Mouse (Mus musculus) kidney, embryonic 14.5 days (tissue): ENCODE measurements around the gene Slc5a9. TPM values are rescaled to one million over a fixed set of nuclear protein-coding genes. Genes with fewer than 3 reads are reported as not detected.
"Not testable (repeated sequence)": the region's sequence is repeated elsewhere in the genome, so short reads cannot be mapped to it uniquely, and the experiment has no call there.

Experiments
- ATAC-seq: fragments of 200-750 bp; cut with Nextera tagmentation; 2 replicates; pipeline ENCODE4 v1.8.0; 2017; ENCODE audit warnings: moderate number of reproducible peaks, mild to moderate bottlenecking, moderate TSS enrichment, moderate library complexity; ENCODE audit not compliant: low FRiP score, low TSS enrichment
- H3K27ac ChIP-seq: fragments of 300-500 bp; sonication (generic); 2 replicates; pipeline ENCODE4 v1.5.1; 2014; ENCODE audit warnings: low read depth, mild to moderate bottlenecking, low read length, moderate library complexity, mixed read lengths
- H3K27me3 ChIP-seq: fragments of 300-500 bp; sonication (generic); 2 replicates; pipeline ENCODE4 v1.6.1; 2014; ENCODE audit warnings: mild to moderate bottlenecking, low read length; ENCODE audit not compliant: control insufficient read depth, insufficient read depth
- H3K36me3 ChIP-seq: fragments of 300-500 bp; sonication (generic); 2 replicates; pipeline ENCODE4 v1.6.1; 2014; ENCODE audit warnings: low read length, mixed read lengths; ENCODE audit not compliant: control insufficient read depth, insufficient read depth
- H3K4me1 ChIP-seq: fragments of 300-500 bp; sonication (generic); 2 replicates; pipeline ENCODE4 v1.6.1; 2014; ENCODE audit warnings: low read length, mixed read lengths; ENCODE audit not compliant: control insufficient read depth, insufficient read depth
- H3K4me2 ChIP-seq: fragments of 300-500 bp; sonication (generic); replicated peaks from 2 replicates; pipeline ENCODE4 v1.6.1; 2014; ENCODE audit warnings: low read depth, mild to moderate bottlenecking, low read length
- H3K4me3 ChIP-seq: fragments of 300-500 bp; sonication (generic); 2 replicates; pipeline ENCODE4 v1.5.1; 2014; ENCODE audit warnings: mild to moderate bottlenecking, low read length
- H3K9ac ChIP-seq: fragments of 300-500 bp; sonication (generic); 2 replicates; pipeline ENCODE4 v1.6.1; 2014; ENCODE audit warnings: low read depth, mild to moderate bottlenecking, low read length, moderate library complexity
- H3K9me3 ChIP-seq: fragments of 300-500 bp; sonication (generic); 2 replicates; pipeline ENCODE4 v1.6.1; 2016; ENCODE audit warnings: low read length; ENCODE audit not compliant: control insufficient read depth
- WGBS: fragments of 180-500 bp; shearing (Covaris S2); extraction: QIAGEN DNeasy Blood & Tissue Kit; methylation state at CpG from one replicate; pipeline ENCODE4 v1.1.7; 2014; 5-methylcytosine and 5-hydroxymethylcytosine counted together
- polyA plus RNA-seq: library from polyadenylated mRNA; unstranded; fragments of >200 nt; fragmentation: Nextera tagmentation; extraction: Ambion mirVana; gene quantifications from 2 replicates; pipeline ENCODE4 v1.2.1, GENCODE M21; 2014

Gene Slc5a9
- polyA plus RNA-seq = 0.30 and 1.6 TPM in 2 replicates

DNA sequence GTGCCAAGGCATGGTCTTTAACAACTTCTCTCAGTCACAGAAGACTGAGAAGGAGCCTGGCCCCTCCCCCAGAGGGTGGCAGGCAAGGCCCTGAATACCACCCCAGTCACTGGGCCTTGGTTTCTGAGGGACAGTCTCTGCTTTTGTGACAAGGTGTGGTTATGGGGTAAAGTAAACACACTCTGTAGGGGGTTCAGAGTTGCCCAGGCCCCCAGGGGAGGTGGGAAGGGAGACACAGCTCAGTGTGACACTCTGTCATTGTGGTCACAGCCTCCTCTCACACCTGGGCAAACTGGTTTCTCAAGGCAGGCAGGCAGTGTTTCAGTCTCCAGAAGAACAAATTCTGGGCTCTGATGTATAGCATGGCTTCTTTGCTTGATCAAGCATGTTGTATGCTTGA lies at the start of gene Slc5a9:
Gene Slc5a9, minus strand, starts transcription at position 144 of the 400 bp plus-strand sequence.
- no peaks in the 10 kb centered on the region for H3K4me1 ChIP-seq
- ATAC-seq = no peak

DNA sequence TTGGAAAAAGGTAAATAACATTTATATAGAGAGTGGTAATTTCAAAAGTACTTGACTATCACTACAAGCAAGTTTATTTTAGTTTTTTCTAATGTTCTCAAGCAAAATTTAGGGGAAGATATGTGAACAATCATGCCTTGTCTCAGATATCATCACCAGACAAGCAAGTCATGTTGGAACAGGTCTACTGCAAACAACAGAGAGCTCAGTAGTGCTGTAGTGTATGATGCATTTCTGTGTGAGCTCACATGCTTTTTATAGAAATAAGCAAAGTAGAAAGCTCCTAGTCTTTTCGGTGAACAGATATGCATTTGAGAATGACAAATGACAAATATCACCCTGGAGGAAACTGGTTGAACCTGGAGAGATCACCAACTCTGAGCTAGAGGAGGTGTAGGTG lies 16.4 kb upstream of the Slc5a9 start, which contains the start of gene Skint8:
Gene Skint8, plus strand, starts transcription at position 301 of the 400 bp plus-strand sequence.
- H3K4me1 ChIP-seq = no peaks in the 10 kb centered on the region
- H3K27me3 ChIP-seq = no peaks in the 10 kb centered on the region
- WGBS = 89% methylated on average over 1 of the region's 1 CpGs
- no peaks in the 10 kb centered on the region for H3K9me3 ChIP-seq
- H3K27ac ChIP-seq = no peak within 1 kb of the TSS
- H3K9ac ChIP-seq = no peak within 1 kb of the TSS
- no peaks in the 10 kb centered on the region for H3K36me3 ChIP-seq
- H3K4me2 ChIP-seq = no peak within 1 kb of the TSS
- no peak for ATAC-seq
- H3K4me3 ChIP-seq = no peak within 1 kb of the TSS

More for the DNA sequence above, at the start of gene Slc5a9:
- Histone ChIP-seq H3K9me3 (no peaks in the 10 kb centered on the region), H3K9ac (no peak within 1 kb of the TSS), H3K27ac (no peak within 1 kb of the TSS), H3K36me3 (no peaks in the 10 kb centered on the region), H3K4me2 (no peak within 1 kb of the TSS), H3K27me3 (no peaks in the 10 kb centered on the region), H3K4me3 (no peak within 1 kb of the TSS)

DNA sequence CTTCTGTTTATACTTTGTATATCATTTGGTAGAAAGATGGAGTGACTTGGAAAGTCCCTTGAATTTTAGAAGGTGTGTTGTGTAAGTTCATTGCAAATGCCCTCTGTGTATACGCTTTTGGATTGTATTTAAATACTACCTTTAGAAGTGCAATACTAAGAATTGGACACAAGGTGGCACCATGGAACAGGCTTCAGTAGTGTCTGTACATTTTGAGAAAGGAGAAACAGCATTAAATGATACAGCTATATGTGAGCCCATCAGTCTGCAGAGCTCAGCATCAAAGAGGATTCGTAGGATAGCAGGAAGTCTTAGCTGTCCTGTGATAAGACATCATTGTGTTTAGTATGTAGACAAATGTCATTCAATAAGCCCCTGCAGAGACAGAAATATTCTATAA lies 5.2 kb upstream of the Slc5a9 start:
- Histone ChIP-seq H3K4me3 (no peak overlapping the region), H3K4me1 (no peaks in the 10 kb centered on the region), H3K27me3 (no peaks in the 10 kb centered on the region), H3K27ac (no peak overlapping the region), H3K4me2 (no peak overlapping the region), H3K9me3 (no peaks in the 10 kb centered on the region), H3K36me3 (no peaks in the 10 kb centered on the region), H3K9ac (no peak overlapping the region)
- ATAC-seq = peak; percentile 46; the same call in 1 of the 2 replicates
- 49% methylated on average over 2 of the region's 2 CpGs for WGBS

- Histone ChIP-seq H3K27ac (no peak overlapping the region), H3K9me3 (no peaks in the 10 kb centered on the region), H3K36me3 (no peaks in the 10 kb centered on the region), H3K9ac (no peak overlapping the region), H3K4me1 (no peaks in the 10 kb centered on the region), H3K4me3 (no peak overlapping the region), H3K27me3 (no peaks in the 10 kb centered on the region), H3K4me2 (no peak overlapping the region)
- 95% methylated on average over 1 of the region's 1 CpGs for WGBS
- ATAC-seq = no peak
These were observed 1.2 kb downstream of the Slc5a9 start for GRCm38 (mm10) chr4:111901473-111901872.

DNA sequence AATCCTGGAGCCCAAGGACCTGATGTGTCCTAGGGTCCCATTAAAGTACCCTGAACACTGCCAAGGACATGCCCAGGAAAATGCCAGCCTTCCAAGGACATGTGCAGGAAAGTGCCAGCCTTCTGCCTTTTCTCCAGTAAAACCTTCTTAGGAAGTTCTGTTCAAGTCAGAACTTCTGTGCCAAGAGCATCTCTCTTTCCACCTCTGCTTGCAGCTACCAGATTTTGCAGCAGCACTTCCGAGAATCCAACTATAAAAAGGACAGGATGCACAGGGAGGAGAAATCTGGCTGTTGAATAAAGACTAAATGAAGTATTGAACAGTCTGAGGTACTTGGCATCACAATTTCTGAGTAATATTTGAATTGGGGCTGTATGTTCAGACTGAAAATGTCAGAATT lies 2.2 kb downstream of the Slc5a9 start:
- 86% methylated on average over 1 of the region's 1 CpGs for WGBS
- not testable (repeated sequence) for H3K27me3 ChIP-seq, H3K27ac ChIP-seq, H3K9ac ChIP-seq, H3K9me3 ChIP-seq, H3K4me2 ChIP-seq, ATAC-seq, H3K4me1 ChIP-seq, H3K4me3 ChIP-seq, H3K36me3 ChIP-seq

GRCm38 (mm10) chr4:111898566-111898965 lies 4.2 kb downstream of the Slc5a9 start:
- Histone ChIP-seq H3K9ac (no peak overlapping the region), H3K36me3 (no peaks in the 10 kb centered on the region), H3K4me2 (no peak overlapping the region), H3K27ac (no peak overlapping the region), H3K4me1 (no peaks in the 10 kb centered on the region), H3K4me3 (no peak overlapping the region), H3K9me3 (no peaks in the 10 kb centered on the region), H3K27me3 (no peaks in the 10 kb centered on the region)
- ATAC-seq = peak; percentile 57; the same call in 1 of the 2 replicates
- 62% methylated on average over 4 of the region's 4 CpGs for WGBS

DNA sequence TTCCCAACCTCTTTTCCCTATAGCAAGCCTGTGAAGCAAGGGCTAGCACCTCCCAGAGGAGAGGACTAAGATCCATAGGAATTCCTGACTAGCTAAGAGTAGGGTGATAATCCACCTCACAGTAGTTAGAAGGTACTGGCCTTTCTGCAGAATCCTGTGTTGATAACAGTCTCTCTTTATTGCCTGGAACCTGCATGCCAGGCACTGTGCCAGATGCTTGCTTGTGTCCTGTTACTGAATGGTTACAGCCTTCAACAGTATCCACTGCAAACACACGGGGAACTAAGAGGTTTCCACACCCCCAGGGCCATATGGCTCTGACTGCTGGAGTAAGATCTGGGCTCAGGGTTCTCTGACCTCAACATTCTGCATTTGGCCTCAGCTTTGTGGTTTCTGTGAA lies 5.0 kb downstream of the Slc5a9 start:
- Histone ChIP-seq H3K27me3 (no peaks in the 10 kb centered on the region), H3K9ac (no peak overlapping the region), H3K9me3 (no peaks in the 10 kb centered on the region), H3K27ac (no peak overlapping the region), H3K4me2 (no peak overlapping the region), H3K4me1 (no peaks in the 10 kb centered on the region), H3K4me3 (no peak overlapping the region), H3K36me3 (no peaks in the 10 kb centered on the region)
- WGBS = 20% methylated on average over 1 of the region's 1 CpGs
- ATAC-seq = no peak

DNA sequence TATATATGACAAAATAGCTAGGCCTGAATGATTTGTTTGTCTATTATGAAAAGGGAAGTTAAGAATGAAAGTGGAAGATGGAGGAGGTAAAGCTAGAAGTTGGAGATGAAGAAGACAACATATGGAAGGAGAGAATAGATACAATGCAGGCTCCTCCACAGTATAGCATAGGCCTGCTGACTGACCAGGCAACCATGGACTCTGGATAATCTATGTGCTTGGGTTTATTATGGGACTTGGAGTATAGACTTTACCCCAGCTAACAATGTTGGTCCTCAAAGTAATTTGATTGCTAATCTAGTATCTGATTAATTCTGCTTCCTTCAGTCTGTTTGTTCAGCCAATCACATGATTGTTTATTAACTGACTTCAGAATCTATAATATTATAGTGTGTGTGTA lies 10.6 kb downstream of the Slc5a9 start:
- H3K36me3 ChIP-seq = no peaks in the 10 kb centered on the region
- no peaks in the 10 kb centered on the region for H3K4me1 ChIP-seq
- H3K9ac ChIP-seq = no peak overlapping the region
- H3K27ac ChIP-seq = no peak overlapping the region
- no peaks in the 10 kb centered on the region for H3K9me3 ChIP-seq
- no peak overlapping the region for H3K4me2 ChIP-seq
- no peaks in the 10 kb centered on the region for H3K27me3 ChIP-seq
- no peak overlapping the region for H3K4me3 ChIP-seq
- ATAC-seq = no peak

DNA sequence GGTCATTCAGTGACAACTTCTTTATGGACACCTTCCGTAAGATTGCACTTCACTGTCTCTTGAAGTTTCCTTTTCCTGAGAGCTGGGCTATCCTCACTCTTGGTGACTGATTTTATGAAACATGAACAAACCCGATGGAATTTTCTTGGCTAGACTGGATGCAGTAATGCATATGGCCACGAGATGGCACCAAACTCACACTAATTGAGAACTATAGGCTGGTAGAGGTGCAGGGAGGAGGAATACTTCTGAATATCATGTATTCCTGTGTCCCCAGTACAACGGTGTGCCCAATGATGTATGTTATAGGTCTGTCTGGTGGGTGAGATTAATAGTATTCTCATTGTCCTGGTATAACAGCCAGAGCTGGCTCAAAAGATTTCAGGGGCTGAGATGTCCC lies 16.1 kb downstream of the Slc5a9 start:
- H3K4me1 ChIP-seq = 0 out of 2 replicates have a peak, but pooled peaks cover 3% of the 10 kb centered on the region
- H3K4me2 ChIP-seq = no peak overlapping the region
- 17% methylated on average over 4 of the region's 4 CpGs for WGBS
- no peaks in the 10 kb centered on the region for H3K9me3 ChIP-seq
- no peak overlapping the region for H3K9ac ChIP-seq
- no peak overlapping the region for H3K27ac ChIP-seq
- ATAC-seq = peak; percentile 88
- no peaks in the 10 kb centered on the region for H3K27me3 ChIP-seq
- H3K36me3 ChIP-seq = no peaks in the 10 kb centered on the region
- no peak overlapping the region for H3K4me3 ChIP-seq
